Mouse (Mus musculus): ENCODE measurements at regions not wholly inside any gene's neighbourhood (a gene's known extent, or its start where the extent isn't known, plus 50 kb on each side); places are given as distances from the start of the nearest gene placed in this dataset.

GRCm38 (mm10) chr12:25432796-25433195 is 335.9 kb upstream of the Id2 start:
- Histone ChIP-seq H3K4me2 (ENCODE audit: low read length) (no peak overlapping the region), H3K4me3 (ENCODE audit: low read depth, low read length) (no peak overlapping the region), H3K27me3 (ENCODE audit: control insufficient read depth, insufficient read depth, low read depth, low read length) (no peaks in the 10 kb centered on the region), H3K27ac (ENCODE audit: low read length) (no peak overlapping the region), H3K9ac (ENCODE audit: low read depth, low read length) (no peak overlapping the region), H3K36me3 (ENCODE audit: control insufficient read depth, insufficient read depth, low read length) (no peaks in the 10 kb centered on the region), H3K9me3 (replicated peaks; ENCODE audit: control insufficient read depth, low read length, poor library complexity, severe bottlenecking) (no peaks in the 10 kb centered on the region), H3K4me1 (ENCODE audit: control insufficient read depth, insufficient read depth, low read length) (no peaks in the 10 kb centered on the region)
- 94% methylated on average over 6 of the region's 6 CpGs for WGBS
- no peak for ATAC-seq

GRCm38 (mm10) chr12:25430911-25431310 is 334.0 kb upstream of the Id2 start:
- Histone ChIP-seq H3K9me3 (replicated peaks; ENCODE audit: control insufficient read depth, low read length, poor library complexity, severe bottlenecking) (no peaks in the 10 kb centered on the region), H3K27me3 (ENCODE audit: control insufficient read depth, insufficient read depth, low read depth, low read length) (no peaks in the 10 kb centered on the region), H3K4me2 (ENCODE audit: low read length) (no peak overlapping the region), H3K4me1 (ENCODE audit: control insufficient read depth, insufficient read depth, low read length) (no peaks in the 10 kb centered on the region), H3K36me3 (ENCODE audit: control insufficient read depth, insufficient read depth, low read length) (no peaks in the 10 kb centered on the region), H3K27ac (ENCODE audit: low read length) (no peak overlapping the region), H3K4me3 (ENCODE audit: low read depth, low read length) (no peak overlapping the region), H3K9ac (ENCODE audit: low read depth, low read length) (no peak overlapping the region)
- WGBS, result 87% methylated on average over 4 of the region's 4 CpGs
- no peak for ATAC-seq

GRCm38 (mm10) chr12:25427911-25428642 is 331.1 kb upstream of the Id2 start:
- Histone ChIP-seq H3K9ac (ENCODE audit: low read depth, low read length) (no peak overlapping the region), H3K4me3 (ENCODE audit: low read depth, low read length) (no peak overlapping the region), H3K36me3 (ENCODE audit: control insufficient read depth, insufficient read depth, low read length) (no peaks in the 10 kb centered on the region), H3K9me3 (replicated peaks; ENCODE audit: control insufficient read depth, low read length, poor library complexity, severe bottlenecking) (no peaks in the 10 kb centered on the region), H3K27me3 (ENCODE audit: control insufficient read depth, insufficient read depth, low read depth, low read length) (no peaks in the 10 kb centered on the region), H3K4me1 (ENCODE audit: control insufficient read depth, insufficient read depth, low read length) (no peaks in the 10 kb centered on the region), H3K27ac (ENCODE audit: low read length) (no peak overlapping the region), H3K4me2 (ENCODE audit: low read length) (no peak overlapping the region)
- ATAC-seq, result no peak
- WGBS, result 89% methylated on average over 11 of the region's 11 CpGs

- Histone ChIP-seq H3K4me3 (ENCODE audit: low read depth, low read length) (no peak overlapping the region), H3K9ac (ENCODE audit: low read depth, low read length) (no peak overlapping the region), H3K4me1 (ENCODE audit: control insufficient read depth, insufficient read depth, low read length) (peaks cover 6% of the 10 kb centered on the region; the same call in 1 of the 2 replicates), H3K9me3 (replicated peaks; ENCODE audit: control insufficient read depth, low read length, poor library complexity, severe bottlenecking) (no peaks in the 10 kb centered on the region), H3K27me3 (ENCODE audit: control insufficient read depth, insufficient read depth, low read depth, low read length) (no peaks in the 10 kb centered on the region), H3K36me3 (ENCODE audit: control insufficient read depth, insufficient read depth, low read length) (no peaks in the 10 kb centered on the region), H3K4me2 (ENCODE audit: low read length) (no peak overlapping the region), H3K27ac (ENCODE audit: low read length) (no peak overlapping the region)
- WGBS, result 78% methylated on average over 4 of the region's 4 CpGs
- ATAC-seq, result no peak
Observed at GRCm38 (mm10) chr12:25417336-25417735, 320.4 kb upstream of the Id2 start.

- H3K9me3 ChIP-seq (replicated peaks; ENCODE audit: control insufficient read depth, low read length, poor library complexity, severe bottlenecking), result no peaks in the 10 kb centered on the region
- no peak overlapping the region for H3K4me3 ChIP-seq (ENCODE audit: low read depth, low read length)
- no peak overlapping the region for H3K9ac ChIP-seq (ENCODE audit: low read depth, low read length)
- H3K27me3 ChIP-seq (ENCODE audit: control insufficient read depth, insufficient read depth, low read depth, low read length), result no peaks in the 10 kb centered on the region
- H3K36me3 ChIP-seq (ENCODE audit: control insufficient read depth, insufficient read depth, low read length), result no peaks in the 10 kb centered on the region
- ATAC-seq, result no peak
- 55% methylated on average over 3 of the region's 3 CpGs for WGBS
- no peak overlapping the region for H3K4me2 ChIP-seq (ENCODE audit: low read length)
- H3K4me1 ChIP-seq (ENCODE audit: control insufficient read depth, insufficient read depth, low read length), result peaks cover 6% of the 10 kb centered on the region; the same call in 1 of the 2 replicates
- no peak overlapping the region for H3K27ac ChIP-seq (ENCODE audit: low read length)
Observed at GRCm38 (mm10) chr12:25416571-25416970, 319.6 kb upstream of the Id2 start.

GRCm38 (mm10) chr12:25415641-25416040 is 318.7 kb upstream of the Id2 start:
- WGBS, result 19% methylated on average over 3 of the region's 3 CpGs
- Histone ChIP-seq H3K9me3 (replicated peaks; ENCODE audit: control insufficient read depth, low read length, poor library complexity, severe bottlenecking) (no peaks in the 10 kb centered on the region), H3K4me3 (ENCODE audit: low read depth, low read length) (no peak overlapping the region), H3K4me2 (ENCODE audit: low read length) (no peak overlapping the region), H3K27me3 (ENCODE audit: control insufficient read depth, insufficient read depth, low read depth, low read length) (no peaks in the 10 kb centered on the region), H3K27ac (ENCODE audit: low read length) (no peak overlapping the region), H3K36me3 (ENCODE audit: control insufficient read depth, insufficient read depth, low read length) (no peaks in the 10 kb centered on the region), H3K9ac (ENCODE audit: low read depth, low read length) (no peak overlapping the region), H3K4me1 (ENCODE audit: control insufficient read depth, insufficient read depth, low read length) (peaks cover 6% of the 10 kb centered on the region; the same call in 1 of the 2 replicates)
- ATAC-seq, result no peak

- 17% methylated on average over 2 of the region's 2 CpGs for WGBS
- peaks cover 6% of the 10 kb centered on the region; the same call in 1 of the 2 replicates for H3K4me1 ChIP-seq (ENCODE audit: control insufficient read depth, insufficient read depth, low read length)
- ATAC-seq, result no peak
Observed at GRCm38 (mm10) chr12:25415232-25415631, 318.3 kb upstream of the Id2 start.

GRCm38 (mm10) chr12:25407301-25407700 is 310.4 kb upstream of the Id2 start:
- Histone ChIP-seq H3K9ac (ENCODE audit: low read depth, low read length) (no peak overlapping the region), H3K4me1 (ENCODE audit: control insufficient read depth, insufficient read depth, low read length) (no peaks in the 10 kb centered on the region), H3K4me2 (ENCODE audit: low read length) (no peak overlapping the region), H3K27me3 (ENCODE audit: control insufficient read depth, insufficient read depth, low read depth, low read length) (no peaks in the 10 kb centered on the region), H3K4me3 (ENCODE audit: low read depth, low read length) (no peak overlapping the region), H3K36me3 (ENCODE audit: control insufficient read depth, insufficient read depth, low read length) (no peaks in the 10 kb centered on the region), H3K9me3 (replicated peaks; ENCODE audit: control insufficient read depth, low read length, poor library complexity, severe bottlenecking) (no peaks in the 10 kb centered on the region), H3K27ac (ENCODE audit: low read length) (no peak overlapping the region)
- no peak for ATAC-seq
- 98% methylated on average over 2 of the region's 2 CpGs for WGBS

More at GRCm38 (mm10) chr12:25415232-25415631, 318.3 kb upstream of the Id2 start:
- Histone ChIP-seq H3K27me3 (ENCODE audit: control insufficient read depth, insufficient read depth, low read depth, low read length) (no peaks in the 10 kb centered on the region), H3K9me3 (replicated peaks; ENCODE audit: control insufficient read depth, low read length, poor library complexity, severe bottlenecking) (no peaks in the 10 kb centered on the region), H3K27ac (ENCODE audit: low read length) (no peak overlapping the region), H3K4me3 (ENCODE audit: low read depth, low read length) (no peak overlapping the region), H3K4me2 (ENCODE audit: low read length) (no peak overlapping the region), H3K9ac (ENCODE audit: low read depth, low read length) (no peak overlapping the region), H3K36me3 (ENCODE audit: control insufficient read depth, insufficient read depth, low read length) (no peaks in the 10 kb centered on the region)

GRCm38 (mm10) chr12:25400326-25400725 is 303.4 kb upstream of the Id2 start:
- no peak overlapping the region for H3K4me2 ChIP-seq (ENCODE audit: low read length)
- 94% methylated on average over 5 of the region's 5 CpGs for WGBS
- no peaks in the 10 kb centered on the region for H3K4me1 ChIP-seq (ENCODE audit: control insufficient read depth, insufficient read depth, low read length)
- H3K4me3 ChIP-seq (ENCODE audit: low read depth, low read length), result no peak overlapping the region
- H3K27ac ChIP-seq (ENCODE audit: low read length), result no peak overlapping the region
- H3K9ac ChIP-seq (ENCODE audit: low read depth, low read length), result no peak overlapping the region
- no peaks in the 10 kb centered on the region for H3K36me3 ChIP-seq (ENCODE audit: control insufficient read depth, insufficient read depth, low read length)
- no peaks in the 10 kb centered on the region for H3K27me3 ChIP-seq (ENCODE audit: control insufficient read depth, insufficient read depth, low read depth, low read length)
- no peaks in the 10 kb centered on the region for H3K9me3 ChIP-seq (replicated peaks; ENCODE audit: control insufficient read depth, low read length, poor library complexity, severe bottlenecking)
- no peak for ATAC-seq

All from midbrain, embryonic 16.5 days (tissue).